Mouse (Mus musculus): ENCODE results near the gene Iqschfp.

DNA sequence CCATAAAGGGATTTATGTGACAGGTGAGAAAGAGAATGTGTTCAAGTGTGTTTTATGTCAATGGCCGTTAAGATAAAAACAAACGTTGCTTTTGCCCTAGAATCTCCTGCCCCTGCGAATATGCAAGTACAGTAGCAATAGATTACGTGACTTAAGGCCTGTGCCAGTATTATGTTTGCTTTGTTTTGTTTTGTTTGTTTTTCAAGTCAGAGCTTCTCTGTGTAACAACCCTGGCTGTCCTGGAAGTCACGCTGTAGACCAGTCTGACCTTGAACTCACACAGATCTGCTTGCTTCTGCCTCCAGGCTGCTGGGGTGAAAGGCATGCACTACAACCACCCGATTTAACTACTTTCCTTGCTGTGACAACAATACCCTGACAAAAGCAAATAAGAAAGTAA is 370.3 kb downstream of the Iqschfp start:
- TF ChIP-seq CTCF (IDR thresholded peaks at IDR 0.05) (no peak), EP300 (IDR thresholded peaks at IDR 0.05) (no peak)

All from lung, postnatal 0 days (tissue).